Mouse (Mus musculus): Measurements from ENCODE around the gene Rpl22.

- TF ChIP-seq GATA1 (IDR thresholded peaks at IDR 0.05; ENCODE audit: borderline replicate concordance, low read length) (no peak), FLI1 (IDR thresholded peaks at IDR 0.05; ENCODE audit: low read length) (no peak)
Measured at GRCm38 (mm10) chr4:152276389-152277347, 48.9 kb upstream of the Rpl22 start.
